Mouse (Mus musculus) c-Kit-positive CD71-positive TER-119-positive erythroid progenitor cells, embryonic 14.5 days (primary cell): ENCODE data around the gene Adam1a.

ENCODE experiments used
- DNase-seq: peaks from one replicate; pipeline ENCODE4 v3.0.0-alpha.2; 2013; ENCODE audit warnings: low spot score

Adam1a gene

DNA sequence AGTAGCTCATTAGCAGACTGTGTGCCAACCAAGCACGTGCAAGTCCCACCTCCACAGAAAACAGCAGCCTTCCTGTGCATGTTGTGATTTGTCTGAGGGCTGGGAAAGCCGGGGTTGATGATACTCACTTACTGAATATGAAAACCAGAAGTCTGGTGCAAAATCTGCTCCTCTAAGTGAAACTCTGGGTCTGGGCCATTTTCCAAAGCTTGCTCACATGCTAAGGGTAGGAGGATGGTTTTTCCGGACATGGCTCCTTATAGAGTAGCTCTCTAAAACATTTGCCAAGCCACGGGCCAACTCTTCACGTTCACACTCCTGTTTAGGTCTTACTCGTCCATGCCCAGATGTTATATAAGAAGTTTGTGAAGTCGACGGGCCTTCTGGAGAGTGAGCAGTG lies 52.0 kb downstream of the Adam1a start:
- no peak for DNase-seq

GRCm38 (mm10) chr5:121484801-121485200 lies 60.5 kb downstream of the Adam1a start:
- no peak for DNase-seq

- peak; percentile 81 for DNase-seq
These were observed 67.6 kb downstream of the Adam1a start for GRCm38 (mm10) chr5:121477680-121478079.

GRCm38 (mm10) chr5:121476040-121476439 lies 69.2 kb downstream of the Adam1a start:
- DNase-seq = peak; percentile 66

- no peak for DNase-seq
These were observed 70.7 kb downstream of the Adam1a start for GRCm38 (mm10) chr5:121474610-121475009.

GRCm38 (mm10) chr5:121472411-121472810 lies 72.9 kb downstream of the Adam1a start:
- no peak for DNase-seq

DNA sequence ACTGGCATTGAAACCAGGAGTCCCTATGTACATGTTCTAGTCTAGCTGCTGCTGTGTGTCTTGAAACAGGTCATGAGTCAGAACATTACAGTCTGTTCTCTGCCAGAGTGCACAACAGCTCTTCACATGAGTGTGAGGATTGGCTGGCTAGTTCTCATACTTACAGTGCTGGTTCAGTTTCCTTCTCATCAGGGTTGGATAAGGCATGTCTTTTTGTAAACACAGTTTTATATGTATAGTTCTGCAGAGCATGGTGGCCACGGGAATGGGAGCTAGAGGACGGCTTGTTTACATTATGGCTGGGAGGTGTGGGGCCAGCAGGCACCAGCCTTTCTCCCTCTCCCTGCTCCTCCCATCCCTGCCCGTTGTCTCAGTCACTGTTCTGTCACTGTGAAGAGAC lies 75.7 kb downstream of the Adam1a start:
- no peak for DNase-seq
